Mouse (Mus musculus): ENCODE measurements around the gene Pafah1b1.

Pafah1b1 gene

DNA sequence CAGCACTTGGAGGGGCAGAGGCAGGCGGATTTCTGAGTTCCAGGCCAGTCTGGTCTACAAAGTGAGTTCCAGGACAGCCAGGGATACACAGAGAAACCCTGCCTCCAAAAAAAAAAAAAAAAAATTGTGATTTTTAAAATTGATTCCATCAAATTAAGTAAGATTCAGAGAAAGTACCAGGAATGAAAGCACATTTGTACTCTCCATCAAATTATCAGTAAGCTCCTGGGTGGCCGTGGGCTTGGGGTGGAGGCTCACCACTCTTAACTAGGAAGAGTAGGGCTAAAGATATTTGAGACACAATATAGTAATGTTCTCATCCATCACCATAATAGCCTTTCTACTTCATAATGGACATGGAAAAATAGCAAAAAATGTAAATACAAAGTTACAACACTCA lies 3.3 kb downstream of the Pafah1b1 start:
- no peak for DNase-seq (ENCODE audit: low read depth, low spot score)

DNA sequence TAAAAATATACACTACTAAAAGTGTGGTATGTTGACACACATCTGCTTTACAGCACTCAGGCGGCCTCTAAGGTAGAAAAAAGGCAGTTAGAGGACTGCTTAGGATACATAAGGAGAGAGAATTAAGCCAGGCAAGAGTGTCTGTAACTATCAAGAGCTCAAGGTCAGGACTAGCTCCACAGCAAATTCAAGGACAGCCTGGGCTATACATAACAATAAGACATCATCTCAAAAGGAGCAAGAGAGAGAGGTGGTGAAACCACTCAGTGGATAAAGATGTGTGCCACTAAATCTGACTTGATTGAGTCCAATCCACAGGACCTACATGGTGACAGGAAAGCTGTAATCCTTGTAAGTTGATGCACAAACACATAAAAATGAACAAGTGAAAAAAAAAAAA lies 3.8 kb downstream of the Pafah1b1 start:
- no peak for DNase-seq (ENCODE audit: low read depth, low spot score)

DNA sequence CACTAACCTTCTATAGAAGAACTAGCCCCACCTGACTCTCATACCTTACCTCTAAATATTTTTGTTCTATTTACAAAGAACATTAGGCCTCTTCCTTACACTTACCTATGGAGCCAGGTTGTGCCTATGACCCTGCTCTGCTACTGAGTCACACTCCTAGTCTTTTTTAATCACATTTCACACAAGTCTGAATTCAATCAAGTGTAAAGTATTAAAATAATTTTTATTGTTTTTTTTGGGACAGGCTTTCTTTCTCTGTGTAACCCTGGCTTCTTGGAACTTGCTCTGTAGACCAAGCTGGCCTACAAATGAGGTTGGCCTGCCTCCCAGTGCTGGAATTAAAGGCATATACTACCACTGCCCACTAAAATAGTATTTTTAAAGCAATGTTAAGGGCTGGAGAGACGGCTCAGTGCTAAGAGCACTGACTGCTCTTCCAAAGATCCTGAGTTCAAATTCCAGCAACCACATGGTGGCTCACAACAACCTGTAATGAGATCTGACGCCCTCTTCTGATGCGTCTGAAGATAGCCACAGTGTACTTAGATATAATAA lies 8.4 kb downstream of the Pafah1b1 start:
- no peak for DNase-seq (ENCODE audit: low read depth, low spot score)

DNA sequence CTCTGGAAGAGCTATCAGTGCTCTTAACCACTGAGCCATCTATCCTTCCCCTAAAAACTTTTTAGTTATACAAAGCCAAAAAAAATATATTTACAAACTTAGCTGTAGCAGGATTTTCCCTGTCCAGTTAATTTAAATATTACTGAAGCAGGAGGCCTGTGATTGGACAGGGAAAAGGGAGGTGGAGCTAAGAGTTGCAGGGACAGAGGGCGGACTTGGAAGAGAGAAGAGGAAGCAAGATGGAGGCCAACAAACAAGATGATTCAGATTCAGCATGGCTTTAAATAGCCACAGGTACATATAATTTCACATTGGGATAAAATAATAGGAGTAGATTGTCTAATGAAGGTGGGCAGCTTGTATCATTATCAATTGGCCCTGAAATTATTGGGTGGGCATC lies 13.8 kb downstream of the Pafah1b1 start:
- DNase-seq (ENCODE audit: low read depth, low spot score): no peak

DNA sequence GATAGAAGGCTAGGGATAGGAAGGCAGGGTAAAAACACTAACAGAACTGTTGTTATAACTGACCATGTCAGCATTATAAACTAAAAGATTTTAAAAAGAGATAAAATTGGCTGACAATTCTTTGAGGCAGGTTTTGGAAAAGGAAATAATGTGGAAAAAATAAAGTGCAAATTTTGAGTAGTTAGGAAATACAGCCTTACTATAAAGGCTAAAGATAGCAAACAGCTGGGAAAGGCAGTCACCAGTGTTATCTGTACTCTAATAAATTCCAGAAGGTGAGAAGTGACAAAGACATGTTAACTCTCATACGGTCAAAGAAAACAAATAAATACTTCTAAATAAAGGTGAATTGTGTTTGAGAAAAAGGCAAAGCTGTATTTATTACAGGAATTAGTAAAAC lies 15.7 kb downstream of the Pafah1b1 start:
- DNase-seq (ENCODE audit: low read depth, low spot score): no peak

DNA sequence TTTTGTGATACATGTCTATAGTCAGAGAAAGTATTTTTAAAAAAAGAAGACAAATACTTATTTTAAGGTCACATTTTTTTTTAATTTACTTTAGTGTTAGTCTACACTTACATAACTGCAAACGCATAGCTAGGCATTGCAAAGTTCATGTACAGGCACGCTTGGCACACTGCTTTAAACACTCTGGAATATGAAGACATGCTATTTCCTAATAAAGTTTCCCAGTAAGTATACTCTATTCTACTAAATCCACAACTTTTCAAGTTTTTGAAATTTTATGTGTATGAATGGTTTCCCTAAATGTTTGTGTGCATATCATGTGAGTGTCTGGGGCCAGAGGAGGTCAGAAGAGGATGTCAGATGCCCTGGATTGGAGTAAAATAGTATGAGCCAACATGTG lies 20.4 kb downstream of the Pafah1b1 start:
- no peak for DNase-seq (ENCODE audit: low read depth, low spot score)

DNA sequence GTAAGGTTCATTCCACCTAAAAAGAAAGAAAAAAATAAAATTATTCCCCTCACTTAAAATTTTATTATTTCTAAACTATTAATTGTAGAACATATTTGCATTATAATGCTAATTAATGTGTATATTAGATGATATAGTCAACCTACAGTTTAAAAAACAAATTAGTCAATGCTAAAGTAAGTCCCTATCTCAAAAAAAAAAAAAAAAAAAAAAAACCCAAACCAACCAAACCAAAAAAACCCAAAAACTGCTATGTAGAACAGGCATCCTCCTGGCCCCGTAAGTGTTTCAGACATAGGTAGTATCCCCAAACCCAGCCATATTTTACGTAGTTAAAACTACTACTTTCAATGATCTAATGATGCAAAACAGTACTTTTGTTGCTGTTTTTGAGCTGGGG lies 25.0 kb downstream of the Pafah1b1 start:
- DNase-seq (ENCODE audit: low read depth, low spot score): no peak

DNA sequence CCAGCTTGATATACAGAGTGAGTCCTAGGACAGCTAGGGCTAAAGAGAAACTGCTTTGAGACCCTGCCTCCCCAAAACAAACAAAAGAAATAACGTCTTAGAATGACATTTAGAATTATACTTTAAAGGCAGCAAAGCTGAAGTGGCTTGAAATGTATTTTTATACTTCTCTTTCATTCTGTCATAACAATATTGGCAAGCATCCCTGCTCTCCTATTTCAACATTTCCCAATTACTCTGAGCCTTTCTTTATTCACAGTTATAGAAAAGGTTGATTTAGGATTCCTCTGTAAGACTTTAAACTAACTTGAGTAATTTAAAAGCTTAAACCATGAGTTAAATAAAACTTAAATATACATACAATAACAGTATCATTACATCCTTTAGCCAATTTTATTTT lies 32.3 kb downstream of the Pafah1b1 start:
- no peak for DNase-seq (ENCODE audit: low read depth, low spot score)

DNA sequence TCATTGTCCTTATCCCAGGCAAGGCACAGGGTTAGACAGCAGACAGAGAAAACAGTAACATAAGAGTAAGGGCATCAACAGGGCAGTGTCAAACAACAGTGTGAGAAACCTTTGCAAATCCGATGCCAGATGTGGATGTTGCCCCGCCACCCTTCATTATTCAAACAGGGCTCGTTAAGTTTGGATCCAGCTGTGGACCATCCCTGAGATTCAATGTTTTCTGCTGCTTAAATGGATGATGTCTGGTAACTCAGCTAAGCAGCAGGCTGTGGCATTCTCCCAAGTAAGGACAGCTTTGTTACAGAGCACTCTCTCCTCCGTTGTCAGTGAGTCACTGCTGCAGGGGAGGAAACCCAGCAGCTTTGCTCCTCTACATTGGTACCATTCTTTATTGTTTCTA lies 49.3 kb downstream of the Pafah1b1 start:
- no peak for DNase-seq (ENCODE audit: low read depth, low spot score)

DNA sequence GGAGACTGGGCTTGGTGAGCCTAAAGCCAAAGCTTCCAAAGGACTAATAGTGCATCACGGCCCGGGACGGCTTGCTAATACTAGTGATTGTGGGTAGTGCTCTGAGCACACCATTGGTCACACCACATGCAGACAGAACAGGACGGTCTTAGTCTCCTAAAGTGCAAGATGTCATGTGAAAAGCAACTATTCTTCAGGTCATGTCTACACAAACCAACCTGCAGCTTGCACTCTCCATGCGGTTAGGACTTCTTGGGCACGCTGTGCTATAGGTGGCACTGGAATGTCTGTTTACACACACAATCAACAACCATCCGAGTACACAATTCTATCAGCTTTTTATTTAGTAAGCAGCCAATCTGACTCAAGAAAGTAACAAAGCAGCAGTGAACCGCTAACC lies 49.8 kb downstream of the Pafah1b1 start:
- no peak for DNase-seq (ENCODE audit: low read depth, low spot score)

DNA sequence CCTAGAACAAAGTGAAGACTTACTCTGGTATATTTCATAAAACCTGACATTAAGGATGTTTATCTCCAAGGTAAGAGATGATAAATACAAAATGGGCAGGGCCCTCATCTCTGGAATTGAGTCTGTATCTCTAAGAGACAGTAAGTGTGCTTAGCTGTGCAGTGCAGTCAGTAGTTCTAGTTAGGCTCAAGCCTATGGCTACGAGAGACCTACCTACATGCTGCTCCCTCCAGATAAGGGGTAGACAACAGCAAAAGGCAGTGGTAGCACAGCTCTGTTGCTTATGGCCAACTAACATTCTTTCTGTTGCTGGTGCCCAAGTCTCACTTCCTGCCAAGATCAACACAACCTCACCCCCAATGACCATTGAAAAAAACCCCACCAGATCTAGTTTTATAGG lies 50.9 kb downstream of the Pafah1b1 start:
- DNase-seq (ENCODE audit: low read depth, low spot score): no peak

DNA sequence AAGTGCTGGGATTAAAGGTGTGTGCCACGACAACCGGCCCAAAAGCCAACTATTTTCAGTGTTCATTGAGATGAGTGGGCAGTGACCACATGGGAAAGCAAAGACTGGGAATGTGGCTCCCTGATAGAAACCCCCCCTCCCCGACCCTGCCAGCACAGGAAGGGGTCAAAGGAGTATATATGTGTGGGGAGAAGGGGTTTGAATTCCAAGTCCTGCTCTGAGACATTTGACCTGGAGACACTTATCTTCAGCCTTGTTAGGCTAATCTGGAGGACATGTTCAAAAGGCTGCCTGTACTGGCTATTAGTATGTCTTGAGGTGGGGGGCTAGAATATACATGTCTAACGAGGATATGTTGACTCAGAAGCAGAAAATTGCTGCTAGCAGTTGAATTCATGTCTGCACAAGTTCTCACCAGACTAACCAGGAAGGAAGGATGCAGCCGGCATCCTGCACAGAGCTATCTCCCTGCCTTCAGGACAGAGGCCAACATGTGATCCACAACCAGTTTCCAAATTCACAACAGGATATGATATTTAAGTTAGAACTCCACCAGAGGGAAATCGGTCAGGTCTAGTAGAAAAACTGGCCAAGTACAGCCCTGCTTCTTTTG lies 51.5 kb downstream of the Pafah1b1 start:
- DNase-seq (ENCODE audit: low read depth, low spot score): no peak

DNA sequence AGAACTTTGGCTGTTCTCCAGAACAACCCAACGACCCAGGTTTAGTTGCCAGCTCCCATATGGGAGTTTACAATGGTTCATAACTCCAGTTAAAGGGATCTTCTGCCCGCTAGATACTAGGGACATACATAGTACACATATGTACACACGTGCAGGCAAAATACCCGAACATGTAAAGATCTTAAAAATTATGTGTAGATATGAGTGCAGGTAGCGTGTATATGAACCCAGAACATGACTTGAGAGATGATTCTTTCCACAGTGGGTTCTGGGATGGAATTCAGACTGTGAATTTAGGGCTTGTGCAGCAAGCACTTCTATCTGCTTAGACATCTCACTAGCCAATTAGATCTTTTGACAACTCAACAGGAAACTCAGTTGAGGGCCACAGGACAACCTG lies 52.6 kb downstream of the Pafah1b1 start:
- DNase-seq (ENCODE audit: low read depth, low spot score): no peak

DNA sequence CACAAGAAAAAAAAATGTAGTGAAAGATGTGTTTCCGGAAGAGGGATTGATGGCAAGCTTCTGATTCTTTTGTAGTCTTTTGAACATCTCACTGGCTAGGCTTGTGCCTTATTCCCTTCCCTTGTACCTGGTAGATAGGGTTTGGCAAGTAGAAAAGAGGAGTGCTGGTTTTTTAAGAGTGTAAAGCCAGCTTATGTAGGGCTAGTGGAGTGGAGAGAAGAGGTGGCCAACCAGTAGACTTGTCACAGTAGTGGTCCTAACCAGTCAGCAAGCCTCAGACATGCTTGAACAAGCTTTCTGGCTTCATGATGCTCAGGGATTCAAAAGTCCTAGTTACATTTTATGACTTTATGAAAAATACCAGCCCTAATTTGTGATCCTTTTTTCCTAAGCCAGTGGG lies 53.5 kb downstream of the Pafah1b1 start:
- no peak for DNase-seq (ENCODE audit: low read depth, low spot score)

DNA sequence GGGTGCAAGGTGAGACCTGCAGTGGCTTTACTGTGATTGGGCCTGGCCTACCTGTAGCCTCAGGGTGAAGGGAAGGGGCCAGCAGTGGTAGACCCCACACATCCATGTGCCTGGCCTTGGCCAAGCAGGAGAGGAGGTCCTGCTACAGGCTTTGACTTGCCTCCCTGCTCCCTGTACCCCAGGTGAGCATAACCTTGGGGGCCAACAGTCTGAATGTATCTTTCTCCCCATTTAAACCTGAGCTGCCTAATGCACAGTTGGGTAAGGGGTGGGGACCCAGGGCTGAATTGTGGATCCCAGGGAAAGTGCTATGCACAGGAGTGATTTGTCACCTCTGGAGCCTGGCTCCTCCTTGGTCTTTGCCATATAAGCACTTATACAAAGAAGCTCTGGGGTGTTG lies 54.3 kb downstream of the Pafah1b1 start:
- no peak for DNase-seq (ENCODE audit: low read depth, low spot score)

DNA sequence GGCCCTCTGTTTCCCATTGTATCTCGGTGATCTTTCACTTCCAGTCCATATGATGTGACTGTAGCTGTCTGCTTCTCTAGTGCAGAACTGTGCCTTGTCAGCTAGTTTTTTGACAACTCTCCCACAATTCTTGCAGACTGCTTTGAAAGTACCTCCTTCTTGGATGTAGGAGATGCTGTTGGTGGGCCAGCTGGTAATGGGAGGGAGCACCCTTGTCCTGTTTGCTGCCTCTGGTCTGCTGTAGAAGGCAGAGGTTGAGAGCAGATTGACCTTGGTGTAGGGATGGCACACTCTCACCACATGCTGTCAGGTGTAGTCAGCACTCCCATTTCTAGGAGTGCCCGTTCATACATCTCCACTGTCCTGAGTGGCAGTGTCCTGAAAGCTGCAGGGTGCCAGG lies 55.5 kb downstream of the Pafah1b1 start:
- no peak for DNase-seq (ENCODE audit: low read depth, low spot score)

DNA sequence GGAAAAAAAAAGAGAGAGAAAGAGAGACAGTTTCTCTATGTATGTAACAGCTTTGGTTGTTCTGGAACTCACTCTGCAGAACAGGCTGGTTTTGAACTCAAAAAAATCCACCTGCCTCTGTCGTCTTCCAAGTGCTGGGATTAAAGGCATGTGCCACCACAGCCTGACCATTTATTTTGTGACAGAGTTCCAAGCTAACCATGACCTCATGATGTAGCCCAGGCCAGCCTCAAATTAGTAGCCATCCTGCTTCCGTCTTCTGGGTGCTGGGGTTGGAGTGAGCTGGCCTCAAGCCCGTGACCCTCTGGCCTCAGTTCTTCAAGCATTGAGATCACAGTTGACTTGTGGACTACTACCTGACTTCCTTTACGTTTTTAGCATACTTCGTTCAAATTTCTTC lies 56.0 kb downstream of the Pafah1b1 start:
- no peak for DNase-seq (ENCODE audit: low read depth, low spot score)

DNA sequence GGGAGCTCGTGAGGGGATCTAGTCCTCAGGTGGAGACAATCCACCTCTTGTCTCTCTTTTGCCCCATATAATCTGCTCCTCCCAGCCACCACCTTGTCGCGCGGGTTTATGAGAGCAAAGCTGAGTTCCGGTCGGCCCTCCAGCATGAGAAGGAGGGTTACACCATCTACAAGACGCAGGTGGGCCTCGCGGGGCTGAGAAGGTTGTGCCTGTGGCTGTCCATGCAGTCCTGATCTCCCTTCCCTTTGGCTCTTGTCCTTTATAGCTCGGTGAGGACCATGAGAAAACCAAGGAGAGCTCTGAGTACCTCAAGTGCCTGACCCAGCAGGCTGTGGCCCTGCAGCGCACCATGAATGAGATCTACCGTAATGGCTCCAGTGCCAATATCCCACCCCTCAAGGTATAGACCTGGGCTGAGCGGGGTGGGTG lies 56.9 kb downstream of the Pafah1b1 start:
- no peak for DNase-seq (ENCODE audit: low read depth, low spot score)

DNA sequence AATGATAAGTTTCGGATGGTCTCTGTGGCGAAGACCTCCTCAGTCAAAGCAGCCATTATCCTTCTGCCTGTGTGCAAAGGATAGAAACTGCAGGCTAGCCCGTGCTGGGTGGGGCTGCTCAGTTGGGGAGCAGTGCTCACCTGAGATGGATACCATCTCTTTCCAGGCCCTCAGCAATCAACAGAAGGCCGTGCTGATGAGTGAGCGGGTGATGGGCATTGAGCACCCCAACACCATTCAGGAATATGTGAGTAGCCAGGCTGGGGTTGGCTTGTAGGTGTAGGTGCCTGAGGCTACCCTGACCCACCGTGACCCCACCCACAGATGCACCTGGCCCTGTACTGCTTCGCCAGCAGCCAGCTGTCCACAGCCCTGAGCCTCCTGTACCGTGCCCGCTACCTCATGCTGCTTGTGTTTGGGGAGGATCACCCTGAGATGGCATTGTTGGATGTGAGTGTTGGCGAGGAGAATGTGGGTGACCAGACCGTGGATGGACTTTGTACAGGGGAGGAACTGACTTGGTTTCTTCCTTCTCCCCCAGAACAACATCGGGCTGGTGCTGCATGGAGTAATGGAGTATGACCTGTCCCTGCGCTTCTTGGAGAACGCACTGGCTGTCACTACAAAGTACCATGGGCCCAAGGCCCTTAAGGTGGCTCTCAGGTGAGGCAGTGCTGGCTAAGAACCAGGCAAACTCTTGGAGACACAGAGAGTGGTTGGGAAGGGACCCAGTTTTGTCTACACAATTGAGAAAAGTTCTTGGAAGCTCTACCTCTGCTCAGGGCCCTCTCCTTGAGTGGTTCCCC lies 57.5 kb downstream of the Pafah1b1 start:
- DNase-seq (ENCODE audit: low read depth, low spot score): no peak

DNA sequence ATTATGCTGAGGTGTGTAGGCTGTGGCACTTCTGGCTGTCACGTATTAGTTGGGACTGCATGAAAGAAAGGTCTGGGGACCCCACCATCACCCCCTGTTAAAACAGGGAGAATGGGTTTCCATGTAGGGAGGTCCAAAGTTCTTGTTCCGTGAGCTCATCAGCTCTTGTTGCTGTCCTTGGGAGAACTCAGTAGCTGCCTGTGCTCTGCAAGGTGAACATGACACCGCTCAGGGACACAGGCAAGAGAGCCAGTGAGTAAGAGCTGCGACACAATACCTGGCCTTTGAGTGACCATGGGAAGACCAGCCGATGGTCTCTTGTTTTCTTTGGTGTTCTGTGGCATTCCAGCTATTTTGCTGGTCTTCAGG lies 58.2 kb downstream of the Pafah1b1 start:
- no peak for DNase-seq (ENCODE audit: low read depth, low spot score)

DNA sequence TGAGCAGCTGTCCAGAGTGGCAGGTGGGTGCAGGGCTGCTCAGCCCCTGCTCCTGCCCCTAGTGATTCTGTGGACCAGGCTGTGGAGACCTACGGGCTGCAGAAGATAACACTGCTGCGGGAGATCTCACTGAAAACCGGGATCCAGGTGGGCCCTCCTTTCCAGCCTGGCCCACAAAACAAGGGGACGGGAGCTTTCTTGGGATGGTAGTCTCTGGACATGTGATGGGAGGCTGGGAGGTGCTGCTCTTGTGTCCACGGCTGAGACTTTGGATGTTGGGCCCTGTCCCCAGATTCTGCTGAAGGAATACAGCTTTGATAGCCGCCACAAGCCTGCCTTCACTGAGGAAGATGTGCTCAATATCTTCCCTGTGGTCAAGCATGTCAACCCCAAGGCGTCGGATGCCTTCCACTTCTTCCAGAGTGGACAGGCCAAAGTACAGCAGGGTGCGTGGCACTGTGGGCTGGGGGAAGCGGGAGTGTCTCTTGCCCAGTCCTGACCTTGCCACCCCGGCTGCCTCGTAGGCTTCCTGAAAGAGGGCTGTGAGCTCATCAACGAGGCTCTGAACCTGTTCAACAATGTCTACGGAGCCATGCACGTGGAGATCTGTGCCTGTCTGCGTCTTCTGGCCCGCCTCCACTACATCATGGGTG lies 58.7 kb downstream of the Pafah1b1 start:
- no peak for DNase-seq (ENCODE audit: low read depth, low spot score)

DNA sequence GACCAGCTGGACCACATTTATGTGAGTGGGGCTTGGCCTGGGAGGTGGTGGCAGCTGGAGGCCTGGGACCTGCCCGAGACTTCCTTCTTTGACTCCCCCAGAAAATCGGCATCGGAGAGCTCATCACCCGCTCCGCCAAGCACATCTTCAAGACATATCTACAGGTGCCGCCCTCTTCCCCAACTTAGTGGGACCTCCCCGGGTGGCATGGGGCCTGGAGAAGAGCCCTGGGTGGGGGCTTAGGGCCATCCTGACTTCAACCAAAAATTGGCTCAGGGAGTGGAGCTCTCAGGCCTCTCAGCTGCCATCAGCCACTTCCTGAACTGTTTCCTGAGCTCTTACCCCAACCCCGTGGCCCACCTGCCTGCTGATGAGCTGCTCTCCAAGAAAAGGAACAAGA lies 59.6 kb downstream of the Pafah1b1 start:
- DNase-seq (ENCODE audit: low read depth, low spot score): no peak

DNA sequence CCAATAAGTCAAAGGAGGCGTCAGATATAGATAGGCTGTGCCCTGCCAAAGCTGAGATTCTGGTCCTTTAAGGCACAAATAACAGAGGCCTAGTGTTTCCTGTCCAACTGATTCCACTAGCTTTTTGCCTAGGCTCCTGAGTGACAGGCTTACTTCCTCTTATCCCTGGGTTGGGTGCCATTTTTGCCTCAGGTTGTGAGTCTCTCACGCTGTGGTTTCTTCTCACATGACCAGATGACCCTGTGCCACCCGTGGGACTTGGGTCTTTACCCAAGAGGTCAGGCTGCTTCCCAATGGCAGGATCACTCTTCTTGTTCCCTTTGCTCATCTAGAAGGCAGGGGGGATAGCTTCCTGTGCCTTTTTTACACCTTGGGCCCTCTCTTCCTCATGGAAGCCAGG lies 60.2 kb downstream of the Pafah1b1 start:
- DNase-seq (ENCODE audit: low read depth, low spot score): no peak
